In genomic region chr2:44241657-44242454, GRCm38 (mm10) we compare ENCODE assay signal across 16 mouse cellular contexts.
DNase-seq lines count a peak whose midpoint lies in the region; ATAC-seq lines count a peak whose summit lies in the region.
"Had no signal": no experiment of that assay in that cellular context is flagged by ENCODE, and none has a peak within 500 bp of the region (broad histone marks: within the 10 kb centered on the region; RNA-seq: fewer than 3 reads in every experiment).

No protein-coding gene starts in this region.

- no peak overlapping the region for H3K4me3 ChIP-seq in embryonic facial prominence, embryonic 14.5 days (ENCODE audit: low read depth, low read length)
- H3K4me3 ChIP-seq in embryonic facial prominence, embryonic 10.5 days, result no peak overlapping the region
- no peak overlapping the region for H3K4me3 ChIP-seq in hindbrain, embryonic 10.5 days
- H3K4me3 ChIP-seq: limb, embryonic 15.5 days had no signal

- DNase-seq in embryonic facial prominence, embryonic 14.5 days (ENCODE audit: low spot score), result peak; percentile 12
- no peak for DNase-seq in embryonic facial prominence, embryonic 10.5 days (ENCODE audit: low spot score)
- DNase-seq in 3T3-L1 (ENCODE audit: low read depth, low spot score), result peak; percentile 6
- DNase-seq in hindbrain, embryonic 10.5 days (ENCODE audit: low spot score), result no peak
- peak; percentile 27 for DNase-seq in mesoderm, embryonic 11.5 days (ENCODE audit: low read depth, low spot score)
- DNase-seq in heart, adult 11 months, result no peak
- DNase-seq in heart, adult 18-20 months, result no peak
- no peak for DNase-seq in adrenal gland, postnatal 36 days
- DNase-seq: adrenal gland, postnatal 25 days; B cell, adult 2 months; cerebellum, adult 11-12 months; heart, postnatal 36 days; kidney, adult 2 months; lung, adult 18-20 months; right cerebral cortex, adult 18-20 months had no signal

- ATAC-seq in embryonic facial prominence, embryonic 14.5 days (ENCODE audit: low read depth), result no peak

- H3K36me3 ChIP-seq in embryonic facial prominence, embryonic 14.5 days (ENCODE audit: control insufficient read depth, insufficient read depth, low read length), result no peaks in the 10 kb centered on the region
- no peaks in the 10 kb centered on the region for H3K36me3 ChIP-seq in embryonic facial prominence, embryonic 10.5 days (replicated peaks)
- no peaks in the 10 kb centered on the region for H3K36me3 ChIP-seq in hindbrain, embryonic 10.5 days
- H3K36me3 ChIP-seq: limb, embryonic 15.5 days had no signal

- 61% methylated on average over 7 of the region's 7 CpGs for WGBS in embryonic facial prominence, embryonic 14.5 days
- 64% methylated on average over 7 of the region's 7 CpGs for WGBS in embryonic facial prominence, embryonic 10.5 days
- 34% methylated on average over 7 of the region's 7 CpGs for WGBS in hindbrain, embryonic 10.5 days

- H3K27me3 ChIP-seq in embryonic facial prominence, embryonic 14.5 days (replicated peaks; ENCODE audit: control insufficient read depth, insufficient read depth, low read length), result no peaks in the 10 kb centered on the region
- no peaks in the 10 kb centered on the region for H3K27me3 ChIP-seq in embryonic facial prominence, embryonic 10.5 days (replicated peaks; ENCODE audit: low read depth, poor library complexity, severe bottlenecking)
- no peaks in the 10 kb centered on the region for H3K27me3 ChIP-seq in hindbrain, embryonic 10.5 days (ENCODE audit: insufficient read depth, poor library complexity, severe bottlenecking)
- H3K27me3 ChIP-seq: limb, embryonic 15.5 days had no signal

- no peaks in the 10 kb centered on the region for H3K9me3 ChIP-seq in embryonic facial prominence, embryonic 14.5 days (ENCODE audit: control insufficient read depth, low read length)
- no peaks in the 10 kb centered on the region for H3K9me3 ChIP-seq in embryonic facial prominence, embryonic 10.5 days
- no peaks in the 10 kb centered on the region for H3K9me3 ChIP-seq in hindbrain, embryonic 10.5 days
- H3K9me3 ChIP-seq: limb, embryonic 15.5 days had no signal

- H3K27ac ChIP-seq in embryonic facial prominence, embryonic 14.5 days (replicated peaks; ENCODE audit: low read depth, low read length), result no peak overlapping the region
- no peak overlapping the region for H3K27ac ChIP-seq in embryonic facial prominence, embryonic 10.5 days (replicated peaks)
- H3K27ac ChIP-seq in hindbrain, embryonic 10.5 days, result peak overlapping the region; percentile 66
- H3K27ac ChIP-seq: limb, embryonic 15.5 days had no signal

- no peak overlapping the region for H3K4me2 ChIP-seq in embryonic facial prominence, embryonic 14.5 days (ENCODE audit: low read depth, low read length)
- H3K4me2 ChIP-seq: limb, embryonic 15.5 days had no signal

- no peak overlapping the region for H3K9ac ChIP-seq in embryonic facial prominence, embryonic 14.5 days (ENCODE audit: low read depth, low read length)
- H3K9ac ChIP-seq: limb, embryonic 15.5 days had no signal

- no peaks in the 10 kb centered on the region for H3K4me1 ChIP-seq in embryonic facial prominence, embryonic 14.5 days (ENCODE audit: control insufficient read depth, insufficient read depth, low read length)
- 0 out of 2 replicates have a peak, but pooled peaks cover 2% of the 10 kb centered on the region for H3K4me1 ChIP-seq in embryonic facial prominence, embryonic 10.5 days
- peaks cover 23% of the 10 kb centered on the region for H3K4me1 ChIP-seq in hindbrain, embryonic 10.5 days (replicated peaks)
- H3K4me1 ChIP-seq: limb, embryonic 15.5 days had no signal

Comparison
In these comparisons a context has a peak if more than half of its experiments do, and no peak if none do; other contexts are left out.
1. DNase-seq: peak in embryonic facial prominence, embryonic 14.5 days (single experiment), 3T3-L1 (single experiment) and mesoderm, embryonic 11.5 days (single experiment); none in embryonic facial prominence, embryonic 10.5 days (single experiment), hindbrain, embryonic 10.5 days (single experiment), heart, adult 11 months (single experiment), heart, adult 18-20 months (0 of 2) and adrenal gland, postnatal 36 days (0 of 2).